Mouse (Mus musculus) thymus, postnatal 0 days (tissue): Measurements from ENCODE around the gene Stim1. TPM values are rescaled to one million over a fixed set of nuclear protein-coding genes. Genes with fewer than 3 reads are reported as not detected.

Experiments used
- DNase-seq: peaks from one replicate; pipeline ENCODE4 v3.0.0-alpha.2; 2015; ENCODE audit warnings: low spot score
- polyA plus RNA-seq: library from polyadenylated mRNA; unstranded; fragments of >200 nt; fragmentation: Nextera tagmentation; extraction: Ambion mirVana; gene quantifications from 2 replicates; pipeline ENCODE4 v1.2.1, GENCODE M21; 2015

Stim1 gene
- 37.5 and 42.1 TPM in 2 replicates for polyA plus RNA-seq

DNA sequence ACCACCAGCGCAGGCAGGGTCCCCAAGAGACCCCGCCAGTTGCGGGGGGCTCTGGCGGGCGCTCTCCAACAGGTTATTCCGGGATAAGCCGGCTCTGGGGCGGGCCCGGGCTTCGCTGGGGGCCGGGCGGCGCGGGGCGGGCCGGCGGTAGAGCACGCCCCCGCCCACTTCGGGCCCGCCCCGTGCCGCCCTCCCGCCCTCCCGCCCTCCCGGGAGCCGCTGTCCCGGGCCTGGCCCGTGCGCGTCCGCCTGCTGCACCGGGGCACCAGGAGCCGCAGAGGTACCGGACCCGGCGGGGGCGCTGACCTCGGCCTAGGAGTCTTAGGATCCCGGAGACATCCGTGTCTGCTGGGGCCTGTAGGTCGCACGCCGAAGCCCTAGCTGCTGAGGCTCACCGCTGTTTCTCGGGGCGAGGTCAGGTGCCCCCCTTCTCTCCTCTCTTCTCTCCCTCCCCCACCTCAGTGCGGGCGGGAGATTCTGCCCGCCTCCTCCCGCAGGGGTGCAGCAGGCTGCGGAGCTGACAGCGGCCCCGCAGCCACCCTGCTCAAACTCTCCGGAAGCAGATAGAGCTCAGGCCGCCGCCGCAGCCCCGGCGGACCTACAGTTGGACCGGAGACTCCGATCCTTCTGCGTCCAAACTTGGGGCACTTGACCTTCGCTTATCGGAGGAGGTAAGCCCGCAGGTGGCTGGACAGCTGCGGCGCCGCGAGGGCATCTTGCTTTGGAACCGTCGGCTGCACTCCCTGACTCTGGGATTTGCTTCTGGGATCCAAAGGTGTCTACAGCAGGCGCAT is at the start of gene Stim1:
TSS of gene Stim1 (plus strand) at position 206 of the 794 bp plus-strand sequence.
- peak; percentile 82 for DNase-seq

DNA sequence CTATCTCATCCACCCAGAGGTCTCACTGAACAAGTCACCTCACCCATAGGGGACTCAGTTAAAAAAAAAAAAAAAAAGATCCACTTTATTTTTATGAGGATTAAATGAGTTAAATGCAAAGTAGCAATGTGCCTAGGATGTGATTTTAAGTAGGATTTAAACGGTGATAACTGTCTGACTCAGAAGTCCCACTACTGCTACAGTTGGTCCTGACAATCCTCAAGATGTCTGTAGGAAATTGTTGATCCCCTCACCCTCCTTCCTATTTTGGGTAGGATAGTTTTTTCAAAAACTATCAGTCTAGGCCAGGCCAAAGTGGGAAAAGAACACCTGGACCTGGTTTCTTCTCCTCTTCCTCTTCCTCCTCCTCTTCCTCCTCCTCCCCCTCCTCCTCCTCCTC is 45.7 kb upstream of the Stim1 start:
- no peak for DNase-seq

DNA sequence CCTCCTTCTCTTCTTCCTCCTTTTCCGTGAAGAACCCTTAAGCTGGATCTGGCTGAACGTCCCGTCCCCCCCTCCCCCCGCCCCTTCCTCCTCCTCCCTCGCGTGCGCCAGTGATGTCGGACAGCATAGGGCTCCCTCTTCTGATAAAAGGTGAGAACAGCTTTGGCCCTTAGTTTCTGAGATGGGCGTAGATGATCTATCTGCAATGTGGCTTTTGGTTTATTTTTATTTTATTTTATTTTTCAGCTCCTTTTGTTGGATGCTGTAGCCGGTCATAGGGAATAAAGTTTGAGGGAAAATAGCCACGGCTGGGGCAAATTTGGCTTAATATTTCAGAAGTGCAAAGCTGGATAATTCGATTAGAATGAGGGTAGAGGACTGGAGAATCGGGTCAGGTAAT is 45.3 kb upstream of the Stim1 start:
- peak; percentile 44 for DNase-seq

DNA sequence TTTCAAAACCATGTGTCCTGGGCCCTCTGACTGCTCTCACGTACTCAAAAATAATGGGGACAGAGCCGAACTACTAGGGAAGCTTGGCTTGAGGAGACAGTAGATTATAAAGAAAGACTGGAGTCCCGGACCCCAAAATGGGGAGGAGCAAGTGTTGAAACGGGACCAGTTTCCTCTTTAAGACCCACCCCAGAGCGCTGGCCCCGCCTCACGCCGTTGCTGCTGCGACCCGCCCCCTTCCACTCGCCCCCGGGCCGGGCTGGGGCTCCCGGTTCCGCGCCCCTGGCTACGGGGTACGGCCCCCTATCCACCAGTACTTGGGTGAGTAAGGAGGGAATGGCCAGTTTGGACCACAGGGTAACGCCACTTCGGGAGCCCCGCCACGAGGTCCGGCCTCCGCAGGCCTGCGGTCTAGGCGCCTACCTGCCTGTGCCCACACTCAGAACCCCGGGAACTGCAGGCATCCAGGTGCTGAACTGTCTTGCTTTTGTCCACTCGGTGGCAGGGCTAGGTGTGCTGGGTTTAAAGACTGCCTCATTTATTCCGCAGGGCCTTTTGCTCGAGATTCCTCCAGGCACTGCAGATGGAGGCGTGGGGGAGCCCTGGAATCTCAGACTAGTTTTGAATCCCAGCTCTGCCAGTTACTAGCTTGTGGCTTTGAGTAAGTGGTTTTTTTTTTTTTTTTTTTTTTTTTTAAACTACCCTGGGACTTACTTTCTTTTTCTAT is 44.6 kb upstream of the Stim1 start:
- DNase-seq: peak; percentile 75

DNA sequence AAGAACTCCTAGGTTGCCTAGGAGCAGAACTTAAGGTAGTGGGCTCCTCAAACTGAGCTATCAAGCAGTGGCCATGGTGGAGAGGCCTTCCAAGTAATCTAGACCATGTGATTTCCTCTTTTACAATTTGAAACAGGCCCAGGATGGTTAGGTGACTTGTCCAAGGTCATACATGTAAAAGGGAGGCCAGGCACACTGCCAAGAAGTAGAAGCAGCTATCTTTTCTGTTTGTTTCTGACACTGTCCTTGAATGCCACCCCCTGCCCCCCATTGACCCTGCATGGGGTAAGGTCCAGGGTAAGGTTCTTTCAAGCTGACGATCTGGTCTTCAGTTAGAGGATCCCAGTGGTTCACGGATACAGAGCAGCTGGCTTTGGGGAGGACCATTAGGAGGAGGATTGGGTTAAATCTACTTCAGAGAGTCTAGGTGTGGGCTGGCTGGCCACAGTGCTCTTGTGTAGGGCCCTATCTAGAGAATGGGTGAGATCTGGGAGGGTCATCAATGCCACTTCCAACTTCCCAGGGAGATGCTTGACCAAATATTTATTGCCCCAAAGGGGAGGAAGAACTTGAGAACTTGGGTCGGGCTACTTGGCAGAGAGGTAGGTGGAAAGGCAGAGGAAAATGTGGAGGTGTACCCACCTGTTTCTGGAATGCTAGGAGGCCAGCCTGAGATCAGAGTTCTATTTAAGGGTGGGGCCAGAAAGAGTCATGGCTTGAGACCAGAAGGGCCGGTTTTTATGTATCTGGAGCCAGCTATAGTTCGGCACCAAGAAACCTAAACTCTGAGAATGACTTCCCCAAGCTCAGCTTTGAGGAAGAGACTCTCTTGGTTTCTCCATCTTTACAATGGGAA is 43.5 kb upstream of the Stim1 start:
- no peak for DNase-seq

DNA sequence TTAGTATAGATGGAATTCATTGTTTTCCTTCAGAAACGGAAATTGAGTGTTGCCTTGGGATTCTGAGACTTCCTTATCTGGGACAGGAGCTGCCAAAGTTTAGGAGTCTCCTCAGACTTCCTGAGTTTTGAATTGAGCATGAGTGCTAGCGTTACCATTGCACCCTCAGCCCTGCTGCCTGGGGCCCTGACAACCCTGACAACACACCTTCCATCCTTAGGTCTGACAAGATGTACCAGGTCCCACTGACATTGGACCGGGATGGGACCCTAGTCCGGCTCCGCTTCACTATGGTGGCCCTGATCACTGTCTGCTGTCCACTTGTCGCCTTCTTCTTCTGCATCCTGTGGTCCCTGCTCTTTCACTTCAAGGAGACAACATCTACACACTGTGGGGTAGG is 41.6 kb upstream of the Stim1 start:
- no peak for DNase-seq

GRCm38 (mm10) chr7:102228049-102228670 is 39.4 kb upstream of the Stim1 start:
- DNase-seq: no peak

- no peak for DNase-seq
These were observed 37.8 kb upstream of the Stim1 start for GRCm38 (mm10) chr7:102229814-102230213.

DNA sequence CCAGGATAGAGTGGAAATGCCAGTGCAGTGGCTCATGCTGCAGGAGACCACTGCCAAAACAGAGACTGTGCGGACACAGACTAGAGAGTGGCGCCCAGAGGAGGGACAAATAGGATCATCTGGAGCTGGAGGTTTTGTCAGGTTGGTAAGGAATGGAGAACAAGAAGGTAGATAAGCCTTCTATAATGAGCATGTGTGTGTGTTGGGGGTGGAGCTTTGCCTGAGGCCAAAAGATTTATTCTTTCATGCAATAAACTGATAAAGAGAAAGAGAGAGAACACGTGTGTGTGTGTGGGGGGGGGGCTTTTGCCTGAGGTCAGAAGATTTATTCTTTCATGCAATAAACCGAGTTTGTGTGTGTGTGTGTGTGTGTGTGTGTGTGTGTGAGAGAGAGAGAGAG is 34.5 kb upstream of the Stim1 start:
- no peak for DNase-seq

DNA sequence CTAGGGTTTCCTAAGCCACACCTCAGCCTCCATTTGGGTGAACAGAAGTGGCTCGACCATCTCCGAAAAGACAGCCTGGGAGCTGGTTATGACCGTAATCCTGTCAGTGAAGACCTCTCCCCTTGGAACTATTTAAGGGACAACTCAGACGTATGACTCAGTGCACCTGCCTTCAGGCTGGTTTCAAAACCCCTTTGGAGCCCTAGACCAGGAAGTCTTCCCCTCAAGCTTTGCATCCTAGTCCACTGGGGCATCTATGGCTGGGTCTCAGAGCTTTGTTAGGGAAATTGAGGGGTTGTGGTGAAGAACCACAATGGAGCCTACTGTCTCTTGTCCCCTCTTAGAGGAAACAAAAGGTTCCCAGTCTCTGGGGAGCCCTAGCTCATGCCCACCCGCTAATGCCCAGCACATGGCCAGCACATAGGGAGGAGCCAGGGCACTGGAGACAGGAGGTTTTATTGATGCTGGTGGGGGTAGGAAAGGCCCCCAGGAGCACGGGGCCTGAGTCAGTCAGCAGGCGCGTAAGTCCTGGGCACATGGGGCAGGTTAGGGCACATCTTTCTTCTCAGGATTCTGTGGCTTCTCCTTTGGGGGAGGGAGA is 28.8 kb upstream of the Stim1 start:
- no peak for DNase-seq

DNA sequence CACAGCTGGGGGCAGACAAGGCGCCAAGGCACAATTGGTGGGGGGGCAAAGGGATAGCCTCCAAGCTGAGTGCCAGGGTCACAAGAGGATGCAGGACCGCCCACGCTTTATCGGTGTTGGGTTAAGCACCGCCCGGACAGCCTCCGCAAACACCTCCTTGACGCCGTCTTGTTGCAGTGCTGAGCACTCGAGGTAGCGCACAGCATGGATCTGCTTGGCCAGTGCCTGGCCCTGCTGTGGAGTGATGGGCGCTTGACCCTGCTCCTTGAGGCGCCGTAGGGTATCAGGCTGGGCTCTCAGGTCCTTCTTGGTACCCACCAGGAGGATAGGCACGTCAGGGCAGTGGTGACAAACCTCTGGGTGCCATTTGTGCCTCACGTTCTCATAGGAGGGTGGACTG is 28.0 kb upstream of the Stim1 start:
- DNase-seq: no peak

DNA sequence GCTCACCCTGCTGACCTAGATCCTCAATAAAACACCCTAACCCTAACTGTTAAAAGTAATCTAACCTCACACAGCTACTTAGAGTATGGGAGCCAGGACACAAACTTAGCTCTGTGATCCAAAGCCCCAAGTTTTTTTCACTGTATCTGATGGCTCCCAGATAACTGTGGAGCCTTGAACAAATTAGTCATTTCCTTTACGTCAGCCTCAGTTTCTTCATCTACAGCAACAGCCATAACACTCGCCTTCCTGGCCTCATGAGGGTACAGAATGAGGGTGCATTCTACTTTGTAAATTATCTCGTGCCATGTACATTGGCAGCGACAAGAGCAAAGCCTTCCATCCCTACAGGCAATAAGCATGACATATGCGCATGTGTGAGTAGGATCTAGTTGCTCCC is 25.2 kb upstream of the Stim1 start:
- no peak for DNase-seq

GRCm38 (mm10) chr7:102242917-102243316 is 24.7 kb upstream of the Stim1 start:
- DNase-seq: no peak

DNA sequence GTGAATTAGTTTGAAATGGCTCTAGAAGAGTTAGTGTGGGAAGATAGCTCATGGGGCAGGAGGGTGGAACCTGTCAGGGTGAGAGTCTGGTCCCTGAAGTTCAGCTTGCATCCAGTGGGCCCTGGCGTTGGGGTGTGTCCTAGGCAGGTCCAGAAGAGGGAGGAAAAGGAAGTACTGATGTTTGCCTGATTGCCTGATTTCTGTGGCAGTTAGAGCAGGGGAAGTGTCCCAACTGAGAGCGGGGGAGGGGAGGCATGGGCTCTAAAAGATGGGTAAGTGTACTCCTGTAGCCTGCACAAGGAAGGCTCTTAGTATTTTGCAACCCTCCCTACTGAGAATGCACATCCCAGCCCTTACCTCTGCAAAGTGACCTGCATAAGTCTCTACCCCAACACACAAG is 23.7 kb upstream of the Stim1 start:
- peak; percentile 32 for DNase-seq

- DNase-seq: no peak
These were observed 22.6 kb upstream of the Stim1 start for GRCm38 (mm10) chr7:102244782-102245535.

DNA sequence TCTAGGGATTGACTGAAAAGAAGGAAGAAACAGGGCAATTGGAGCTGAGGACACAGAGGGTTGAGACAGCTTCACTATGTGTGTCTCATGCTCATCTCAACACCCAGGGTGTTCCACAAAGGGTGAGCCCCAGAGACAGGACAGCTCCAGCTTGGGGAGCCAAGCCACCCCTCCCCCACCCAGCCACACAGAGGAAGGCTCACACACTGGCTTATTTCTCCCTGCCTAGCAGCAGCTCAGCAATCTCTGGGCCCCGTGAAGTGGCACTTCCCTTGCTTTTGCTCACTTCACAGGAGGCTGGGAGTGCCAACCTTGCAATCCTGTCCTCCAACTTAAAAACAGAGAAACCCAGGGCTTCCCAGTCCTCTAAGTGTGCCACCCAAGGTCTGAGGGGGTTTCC is 21.8 kb upstream of the Stim1 start:
- DNase-seq: peak; percentile 44

- DNase-seq: no peak
These were observed 21.3 kb upstream of the Stim1 start for GRCm38 (mm10) chr7:102246265-102246664.

DNA sequence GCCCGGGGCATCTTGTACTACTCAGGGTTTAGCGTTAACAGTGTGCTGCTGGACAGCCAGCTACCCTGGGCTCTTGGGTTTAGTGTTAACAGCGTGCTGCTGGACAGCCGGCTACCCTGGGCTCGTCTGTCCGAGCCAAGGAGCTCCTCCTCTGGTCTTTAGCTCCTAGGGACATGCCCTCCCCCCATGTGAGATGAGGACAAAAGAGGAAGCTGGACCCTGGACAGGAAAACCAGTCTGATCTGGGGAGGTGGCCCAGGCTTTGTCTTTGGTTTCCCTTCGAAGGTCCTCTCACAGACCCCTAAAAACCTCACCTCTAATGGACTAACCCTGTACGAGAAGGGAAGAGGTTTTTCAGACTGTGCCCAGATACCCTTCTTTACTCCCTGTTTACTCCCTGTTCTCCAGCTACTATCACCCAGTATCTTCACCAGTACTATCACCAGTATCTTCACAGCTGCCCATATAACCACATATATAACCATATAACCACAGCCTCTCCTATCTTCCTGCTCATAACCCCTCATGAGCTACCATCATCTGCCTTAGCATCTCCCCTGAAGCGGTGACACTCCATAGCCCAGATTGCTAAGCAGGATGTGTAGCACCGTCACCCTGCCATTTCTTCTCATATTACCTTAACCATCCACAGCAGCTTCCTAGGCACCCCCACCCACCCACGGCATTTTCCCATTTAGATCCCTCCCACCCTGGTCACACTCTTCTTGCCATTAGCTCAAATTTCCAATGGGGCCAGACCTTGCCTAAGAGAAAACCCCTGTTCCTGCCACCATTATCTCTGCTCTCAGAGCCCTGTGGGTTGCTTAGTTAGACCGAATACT is 20.4 kb upstream of the Stim1 start:
- DNase-seq: no peak

DNA sequence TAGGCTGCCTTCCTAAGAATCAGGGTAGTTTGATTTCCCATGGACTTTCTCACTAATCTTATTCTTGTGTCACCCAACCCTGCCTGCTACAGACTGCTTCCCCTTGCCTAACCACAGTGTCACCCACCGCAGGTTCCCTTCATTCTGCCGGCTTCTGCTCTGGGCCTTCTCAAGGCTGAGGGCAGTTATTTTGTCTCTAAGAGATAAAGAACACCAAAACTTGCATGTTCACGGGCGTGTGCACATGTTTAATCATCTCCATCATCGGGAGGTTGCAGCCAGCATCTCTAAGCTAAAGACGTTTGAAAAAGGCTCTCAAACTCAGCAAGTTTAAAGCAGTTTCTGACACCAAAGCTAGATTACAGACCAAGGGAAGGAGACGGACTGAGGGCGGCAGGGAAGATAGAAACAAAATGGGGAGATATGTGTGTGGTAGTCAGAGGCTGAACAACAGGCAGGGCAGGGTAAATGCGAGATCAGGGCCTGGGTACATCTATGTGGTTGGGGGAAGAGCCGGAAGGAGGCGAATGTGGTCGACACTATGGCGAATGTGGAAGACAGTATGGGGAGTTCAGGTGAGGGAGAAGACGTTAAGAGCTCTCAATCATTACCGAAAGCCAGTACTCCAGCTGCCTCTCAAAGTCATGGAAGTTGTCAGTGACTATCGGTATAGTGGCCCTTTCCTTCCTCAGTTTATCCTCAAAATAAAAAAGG is 18.8 kb upstream of the Stim1 start:
- DNase-seq: peak; percentile 53
